Mouse (Mus musculus) spleen, adult 2 months (tissue): ENCODE data around the gene Mblac2. TPM values are rescaled to one million over a fixed set of nuclear protein-coding genes. Genes with fewer than 3 reads are reported as not detected.

Experiments used
- DNase-seq, 2 experiments: peaks; one replicate each; pipeline versions ENCODE4 v3.0.0 to v3.0.0-alpha.2; 2012 to 2021; ENCODE audit warnings: low spot score in 2 of 2, low read depth in 1 of 2
- H3K27ac ChIP-seq: fragments of 200-500 bp; 2 replicates; pipeline ENCODE4 v1.5.1; 2012; ENCODE audit warnings: low read length, inconsistent platforms; ENCODE audit not compliant: insufficient read depth
- H3K27me3 ChIP-seq: fragments of 200-500 bp; 2 replicates; pipeline ENCODE4 v1.6.1; 2012; ENCODE audit warnings: mild to moderate bottlenecking, moderate library complexity, low read length, inconsistent platforms; ENCODE audit not compliant: control insufficient read depth, insufficient read depth
- H3K36me3 ChIP-seq: fragments of 200-500 bp; 2 replicates; pipeline ENCODE4 v1.6.1; 2012; ENCODE audit warnings: mild to moderate bottlenecking, low read length, inconsistent platforms; ENCODE audit not compliant: control insufficient read depth, insufficient read depth
- H3K4me1 ChIP-seq: fragments of 200-500 bp; 2 replicates; pipeline ENCODE4 v1.6.1; 2011; ENCODE audit warnings: inconsistent platforms; ENCODE audit not compliant: control insufficient read depth, insufficient read depth, insufficient read length
- H3K4me3 ChIP-seq: fragments of 200-500 bp; 2 replicates; pipeline ENCODE4 v1.5.1; 2011; ENCODE audit warnings: mild to moderate bottlenecking, inconsistent platforms; ENCODE audit not compliant: insufficient read depth, insufficient read length; ENCODE audit errors: extremely low read depth
- CTCF ChIP-seq: fragments of 200-500 bp; IDR thresholded peaks from 2 replicates; pipeline ENCODE4 v1.5.1; 2011; ENCODE audit warnings: mild to moderate bottlenecking, inconsistent platforms; ENCODE audit not compliant: insufficient read depth, insufficient read length, insufficient replicate concordance; ENCODE audit errors: extremely low read depth
- POLR2A ChIP-seq: fragments of 200-500 bp; IDR thresholded peaks from 2 replicates; pipeline ENCODE4 v1.6.1; 2011; ENCODE audit warnings: low read depth, low read length, inconsistent platforms
- WGBS: fragments of 180-500 bp; shearing (Covaris S2); methylation state at CpG from one replicate; pipeline ENCODE4 v1.1.7; 2018; 5-methylcytosine and 5-hydroxymethylcytosine counted together
- polyA plus RNA-seq: library from polyadenylated mRNA; depleted of rRNA; stranded (reverse); fragments of >200 nt; gene quantifications from 2 replicates; pipeline ENCODE4 v1.2.3, GENCODE M21; 2012

The Mblac2 gene
- polyA plus RNA-seq, 1 experiment = 2.5 TPM

- Histone ChIP-seq H3K27me3 (no peaks in the 10 kb centered on the region), H3K36me3 (no peaks in the 10 kb centered on the region), H3K4me3 (no peak overlapping the region), H3K27ac (no peak overlapping the region), H3K4me1 (no peaks in the 10 kb centered on the region)
- no peak for TF ChIP-seq POLR2A
- 88% methylated on average over 1 of the region's 1 CpGs for WGBS
- DNase-seq = no peak
These were observed 19.2 kb downstream of the Mblac2 start for GRCm38 (mm10) chr13:81730362-81730761.

- TF ChIP-seq POLR2A (no peak), CTCF (no peak)
- H3K4me3 ChIP-seq = no peak overlapping the region
- DNase-seq = no peak
- H3K4me1 ChIP-seq = 0 out of 2 replicates have a peak, but pooled peaks cover 2% of the 10 kb centered on the region
- 87% methylated on average over 5 of the region's 5 CpGs for WGBS
- H3K36me3 ChIP-seq = no peaks in the 10 kb centered on the region
- H3K27ac ChIP-seq = no peak overlapping the region
- no peaks in the 10 kb centered on the region for H3K27me3 ChIP-seq
These were observed 25.5 kb downstream of the Mblac2 start for GRCm38 (mm10) chr13:81736606-81737005.

GRCm38 (mm10) chr13:81740898-81741297 is 29.8 kb downstream of the Mblac2 start:
- Histone ChIP-seq H3K4me3 (no peak overlapping the region), H3K27ac (no peak overlapping the region), H3K36me3 (no peaks in the 10 kb centered on the region), H3K4me1 (0 out of 2 replicates have a peak, but pooled peaks cover 2% of the 10 kb centered on the region), H3K27me3 (no peaks in the 10 kb centered on the region)
- 10% methylated on average over 3 of the region's 3 CpGs for WGBS
- DNase-seq = no peak
- no peak for TF ChIP-seq CTCF
- no peak for TF ChIP-seq POLR2A

- no peaks in the 10 kb centered on the region for H3K27me3 ChIP-seq
- DNase-seq = no peak
- TF ChIP-seq CTCF (no peak), POLR2A (no peak)
- 0 out of 2 replicates have a peak, but pooled peaks cover 2% of the 10 kb centered on the region for H3K4me1 ChIP-seq
- H3K27ac ChIP-seq = no peak overlapping the region
- no peak overlapping the region for H3K4me3 ChIP-seq
- H3K36me3 ChIP-seq = no peaks in the 10 kb centered on the region
- 77% methylated on average over 10 of the region's 10 CpGs for WGBS
These were observed 32.4 kb downstream of the Mblac2 start for GRCm38 (mm10) chr13:81743391-81744091.

GRCm38 (mm10) chr13:81744092-81744396 is 32.9 kb downstream of the Mblac2 start:
- TF ChIP-seq POLR2A (no peak), CTCF (no peak)
- Histone ChIP-seq H3K4me1 (0 out of 2 replicates have a peak, but pooled peaks cover 2% of the 10 kb centered on the region), H3K36me3 (no peaks in the 10 kb centered on the region), H3K4me3 (no peak overlapping the region), H3K27ac (no peak overlapping the region), H3K27me3 (no peaks in the 10 kb centered on the region)
- no peak for DNase-seq
- 93% methylated on average over 2 of the region's 2 CpGs for WGBS

GRCm38 (mm10) chr13:81754878-81755277 is 43.7 kb downstream of the Mblac2 start:
- no peak for TF ChIP-seq CTCF
- no peak for TF ChIP-seq POLR2A
- no peak for DNase-seq
- H3K27ac ChIP-seq = no peak overlapping the region

GRCm38 (mm10) chr13:81755324-81755723 is 44.2 kb downstream of the Mblac2 start:
- Histone ChIP-seq H3K36me3 (no peaks in the 10 kb centered on the region), H3K27me3 (no peaks in the 10 kb centered on the region), H3K4me3 (no peak overlapping the region), H3K27ac (no peak overlapping the region), H3K4me1 (no peaks in the 10 kb centered on the region)
- TF ChIP-seq CTCF (no peak), POLR2A (no peak)
- DNase-seq = no peak
- WGBS = 87% methylated on average over 1 of the region's 1 CpGs

More at GRCm38 (mm10) chr13:81754878-81755277, 43.7 kb downstream of the Mblac2 start:
- no peak overlapping the region for H3K4me3 ChIP-seq
- H3K36me3 ChIP-seq = no peaks in the 10 kb centered on the region
- no peaks in the 10 kb centered on the region for H3K4me1 ChIP-seq
- no peaks in the 10 kb centered on the region for H3K27me3 ChIP-seq
